Mouse (Mus musculus): ENCODE measurements around the gene Zbtb39. TPM values are rescaled to one million over a fixed set of nuclear protein-coding genes. Genes with fewer than 3 reads are reported as not detected.

The Zbtb39 gene
- total and polyA plus RNA-seq, 3 experiments = 4.3 to 7.8 (median 7.7) TPM

- no peak overlapping the region for H3K9ac ChIP-seq (ENCODE audit: low read depth, low read length)
- no peak for DNase-seq
- no peaks in the 10 kb centered on the region for H3K79me2 ChIP-seq (replicated peaks; ENCODE audit: control insufficient read depth, insufficient read depth, low read length)
- H3K4me1 ChIP-seq (ENCODE audit: control insufficient read depth, insufficient read depth, low read length) = peaks cover 1% of the 10 kb centered on the region; the same call in 1 of the 2 replicates
- intact Hi-C loops (cut with DNase I) = no loop called here
- H3K36me3 ChIP-seq (ENCODE audit: control insufficient read depth, insufficient read depth, low read length) = no peaks in the 10 kb centered on the region
- no peaks in the 10 kb centered on the region for H3K27me3 ChIP-seq (ENCODE audit: control insufficient read depth, insufficient read depth, low read length)
- no peak overlapping the region for H3K27ac ChIP-seq
- 40% methylated on average over 2 of the region's 2 CpGs for WGBS
- no peak overlapping the region for H3K4me3 ChIP-seq
- TF ChIP-seq CTCF (IDR thresholded peaks at IDR 0.05) (no peak), EP300 (IDR thresholded peaks at IDR 0.05; ENCODE audit: insufficient read depth, low read depth, low read length) (no peak), POLR2A (IDR thresholded peaks at IDR 0.05; ENCODE audit: insufficient read depth, low read depth, low read length) (no peak)
These were observed 35.0 kb upstream of the Zbtb39 start for GRCm38 (mm10) chr10:127704293-127704692.

DNA sequence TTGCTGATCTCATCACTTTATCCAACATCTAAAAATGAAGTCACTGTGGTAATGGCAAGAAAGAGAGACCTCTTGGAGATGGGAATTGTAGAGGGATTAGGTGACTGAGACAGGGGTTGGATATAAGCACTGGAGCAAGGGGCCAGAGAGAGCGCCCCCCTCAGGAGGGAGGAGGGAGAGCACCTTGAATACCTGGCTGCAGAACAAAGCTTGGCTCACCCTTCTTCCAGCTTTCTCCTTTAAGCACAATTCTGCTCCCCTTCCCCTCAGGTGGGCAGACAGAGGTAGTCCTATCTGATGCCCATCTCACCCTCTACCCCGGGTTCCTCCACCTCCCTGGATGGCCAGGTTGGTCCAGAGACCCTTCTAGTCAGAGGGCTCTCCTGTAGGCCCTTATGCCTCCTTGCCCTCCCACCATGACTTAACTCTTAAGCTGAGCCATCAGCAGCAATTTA, 34.5 kb upstream of the Zbtb39 start, which contains the start of gene Myo1a:
Myo1a (plus strand) TSS at position 405 of the 455 bp plus-strand sequence.
- Histone ChIP-seq H3K4me1 (ENCODE audit: control insufficient read depth, insufficient read depth, low read length) (peaks cover 1% of the 10 kb centered on the region; the same call in 1 of the 2 replicates), H3K9ac (ENCODE audit: low read depth, low read length) (no peak within 1 kb of the TSS), H3K36me3 (ENCODE audit: control insufficient read depth, insufficient read depth, low read length) (no peaks in the 10 kb centered on the region), H3K27ac (no peak within 1 kb of the TSS), H3K79me2 (replicated peaks; ENCODE audit: control insufficient read depth, insufficient read depth, low read length) (no peaks in the 10 kb centered on the region), H3K27me3 (ENCODE audit: control insufficient read depth, insufficient read depth, low read length) (no peaks in the 10 kb centered on the region), H3K4me3 (no peak within 1 kb of the TSS)
- TF ChIP-seq CTCF (IDR thresholded peaks at IDR 0.05) (no peak), EP300 (IDR thresholded peaks at IDR 0.05; ENCODE audit: insufficient read depth, low read depth, low read length) (no peak), POLR2A (IDR thresholded peaks at IDR 0.05; ENCODE audit: insufficient read depth, low read depth, low read length) (no peak)
- 62% methylated on average over 2 of the region's 2 CpGs for WGBS
- intact Hi-C loops (cut with DNase I) = no loop called here
- no peak for DNase-seq

GRCm38 (mm10) chr10:127705783-127706182, 33.6 kb upstream of the Zbtb39 start:
- Histone ChIP-seq H3K79me2 (replicated peaks; ENCODE audit: control insufficient read depth, insufficient read depth, low read length) (no peaks in the 10 kb centered on the region), H3K36me3 (ENCODE audit: control insufficient read depth, insufficient read depth, low read length) (no peaks in the 10 kb centered on the region), H3K27ac (no peak overlapping the region), H3K9ac (ENCODE audit: low read depth, low read length) (no peak overlapping the region), H3K4me1 (ENCODE audit: control insufficient read depth, insufficient read depth, low read length) (peaks cover 1% of the 10 kb centered on the region; the same call in 1 of the 2 replicates), H3K27me3 (ENCODE audit: control insufficient read depth, insufficient read depth, low read length) (no peaks in the 10 kb centered on the region), H3K4me3 (no peak overlapping the region)
- WGBS = 86% methylated on average over 4 of the region's 4 CpGs
- intact Hi-C loops (cut with DNase I) = no loop called here
- no peak for DNase-seq
- TF ChIP-seq EP300 (IDR thresholded peaks at IDR 0.05; ENCODE audit: insufficient read depth, low read depth, low read length) = no peak
- TF ChIP-seq POLR2A (IDR thresholded peaks at IDR 0.05; ENCODE audit: insufficient read depth, low read depth, low read length) = no peak
- TF ChIP-seq CTCF (IDR thresholded peaks at IDR 0.05) = no peak

- TF ChIP-seq EP300 (IDR thresholded peaks at IDR 0.05; ENCODE audit: insufficient read depth, low read depth, low read length) (no peak), CTCF (IDR thresholded peaks at IDR 0.05) (no peak), POLR2A (IDR thresholded peaks at IDR 0.05; ENCODE audit: insufficient read depth, low read depth, low read length) (no peak)
- no peak overlapping the region for H3K9ac ChIP-seq (ENCODE audit: low read depth, low read length)
- no peaks in the 10 kb centered on the region for H3K27me3 ChIP-seq (ENCODE audit: control insufficient read depth, insufficient read depth, low read length)
- intact Hi-C loops (cut with DNase I) = no loop called here
- peak; percentile 35 to 55 for DNase-seq
- H3K27ac ChIP-seq = no peak overlapping the region
- no peaks in the 10 kb centered on the region for H3K36me3 ChIP-seq (ENCODE audit: control insufficient read depth, insufficient read depth, low read length)
- 24% methylated on average over 7 of the region's 7 CpGs for WGBS
- H3K4me1 ChIP-seq (ENCODE audit: control insufficient read depth, insufficient read depth, low read length) = peaks cover 1% of the 10 kb centered on the region; the same call in 1 of the 2 replicates
- H3K4me3 ChIP-seq = no peak overlapping the region
- H3K79me2 ChIP-seq (replicated peaks; ENCODE audit: control insufficient read depth, insufficient read depth, low read length) = no peaks in the 10 kb centered on the region
These were observed 31.6 kb upstream of the Zbtb39 start for GRCm38 (mm10) chr10:127707721-127708120.

- H3K36me3 ChIP-seq (ENCODE audit: control insufficient read depth, insufficient read depth, low read length) = no peaks in the 10 kb centered on the region
- H3K9ac ChIP-seq (ENCODE audit: low read depth, low read length) = no peak overlapping the region
- H3K27me3 ChIP-seq (ENCODE audit: control insufficient read depth, insufficient read depth, low read length) = no peaks in the 10 kb centered on the region
- peaks cover 1% of the 10 kb centered on the region; the same call in 1 of the 2 replicates for H3K4me1 ChIP-seq (ENCODE audit: control insufficient read depth, insufficient read depth, low read length)
- TF ChIP-seq CTCF (IDR thresholded peaks at IDR 0.05) (no peak), POLR2A (IDR thresholded peaks at IDR 0.05; ENCODE audit: insufficient read depth, low read depth, low read length) (no peak), EP300 (IDR thresholded peaks at IDR 0.05; ENCODE audit: insufficient read depth, low read depth, low read length) (no peak)
- intact Hi-C loops (cut with DNase I) = no loop called here
- no peaks in the 10 kb centered on the region for H3K79me2 ChIP-seq (replicated peaks; ENCODE audit: control insufficient read depth, insufficient read depth, low read length)
- no peak for DNase-seq
- no peak overlapping the region for H3K27ac ChIP-seq
- H3K4me3 ChIP-seq = no peak overlapping the region
- WGBS = 93% methylated on average over 3 of the region's 3 CpGs
These were observed 30.4 kb upstream of the Zbtb39 start for GRCm38 (mm10) chr10:127708850-127709370.

GRCm38 (mm10) chr10:127710331-127710730, 29.0 kb upstream of the Zbtb39 start:
- intact Hi-C loops (cut with DNase I) = no loop called here
- no peaks in the 10 kb centered on the region for H3K79me2 ChIP-seq (replicated peaks; ENCODE audit: control insufficient read depth, insufficient read depth, low read length)
- peaks cover 1% of the 10 kb centered on the region; the same call in 1 of the 2 replicates for H3K4me1 ChIP-seq (ENCODE audit: control insufficient read depth, insufficient read depth, low read length)
- no peak overlapping the region for H3K9ac ChIP-seq (ENCODE audit: low read depth, low read length)
- DNase-seq = no peak
- no peaks in the 10 kb centered on the region for H3K27me3 ChIP-seq (ENCODE audit: control insufficient read depth, insufficient read depth, low read length)
- H3K27ac ChIP-seq = no peak overlapping the region
- H3K4me3 ChIP-seq = no peak overlapping the region
- 69% methylated on average over 13 of the region's 13 CpGs for WGBS
- H3K36me3 ChIP-seq (ENCODE audit: control insufficient read depth, insufficient read depth, low read length) = no peaks in the 10 kb centered on the region
- TF ChIP-seq POLR2A (IDR thresholded peaks at IDR 0.05; ENCODE audit: insufficient read depth, low read depth, low read length) (no peak), EP300 (IDR thresholded peaks at IDR 0.05; ENCODE audit: insufficient read depth, low read depth, low read length) (no peak), CTCF (IDR thresholded peaks at IDR 0.05) (no peak)
